Mouse (Mus musculus): Measurements from ENCODE around the gene Prcd.

Prcd gene

GRCm38 (mm10) chr11:116693899-116694249 is 40.5 kb downstream of the Prcd start:
- DNase-seq (ENCODE audit: low read depth), result no peak

- no peak for DNase-seq (ENCODE audit: low read depth)
These were observed 41.2 kb downstream of the Prcd start for GRCm38 (mm10) chr11:116694250-116695193.

- DNase-seq (ENCODE audit: low read depth), result no peak
These were observed 42.0 kb downstream of the Prcd start for GRCm38 (mm10) chr11:116695194-116695880.

- no peak for DNase-seq (ENCODE audit: low read depth)
These were observed 43.1 kb downstream of the Prcd start for GRCm38 (mm10) chr11:116696426-116696825.

- no peak for DNase-seq (ENCODE audit: low read depth)
These were observed 44.2 kb downstream of the Prcd start for GRCm38 (mm10) chr11:116697521-116697920.

- DNase-seq (ENCODE audit: low read depth), result no peak
These were observed 48.1 kb downstream of the Prcd start for GRCm38 (mm10) chr11:116701377-116701841.

- no peak for DNase-seq (ENCODE audit: low read depth)
These were observed 51.2 kb downstream of the Prcd start for GRCm38 (mm10) chr11:116704336-116705035.

GRCm38 (mm10) chr11:116705204-116705608 is 51.9 kb downstream of the Prcd start:
- no peak for DNase-seq (ENCODE audit: low read depth)

GRCm38 (mm10) chr11:116706363-116706762 is 53.0 kb downstream of the Prcd start:
- DNase-seq (ENCODE audit: low read depth), result no peak

- no peak for DNase-seq (ENCODE audit: low read depth)
These were observed 56.8 kb downstream of the Prcd start for GRCm38 (mm10) chr11:116710171-116710570.

GRCm38 (mm10) chr11:116710793-116711192 is 57.5 kb downstream of the Prcd start:
- DNase-seq (ENCODE audit: low read depth), result no peak

GRCm38 (mm10) chr11:116714052-116714451 is 60.7 kb downstream of the Prcd start:
- DNase-seq (ENCODE audit: low read depth), result no peak

Data from induced T-regulatory cell, adult 2 months (primary cell).